Mouse (Mus musculus): ENCODE data around the gene Zrsr2. TPM values are rescaled to one million over a fixed set of nuclear protein-coding genes. Genes with fewer than 3 reads are reported as not detected.

The Zrsr2 gene
- polyA plus RNA-seq, 1 experiment from 2014 or later: 70.3 TPM

Other genes with a start within 250 kb of the Zrsr2 start
- gene Rnf138rt1, start 197.3 kb downstream of the Zrsr2 start, polyA plus RNA-seq (2016; fragmentation: Nextera tagmentation; extraction: Ambion mirVana): 0.40 and 0.58 TPM in 2 replicates
- 46.0 and 47.9 TPM in 2 replicates for gene Ap1s2, start 49.6 kb downstream of the Zrsr2 start, polyA plus RNA-seq (2016; fragmentation: Nextera tagmentation; extraction: Ambion mirVana)
- 0.24 and 0.38 TPM in 2 replicates for gene Car5b, start 69.3 kb upstream of the Zrsr2 start, polyA plus RNA-seq (2016; fragmentation: Nextera tagmentation; extraction: Ambion mirVana)
- gene Siah1b, start 117.8 kb upstream of the Zrsr2 start, polyA plus RNA-seq (2016; fragmentation: Nextera tagmentation; extraction: Ambion mirVana): 40.1 and 41.4 TPM in 2 replicates
- not detected in 2 replicates for gene Cltrn, start 130.2 kb upstream of the Zrsr2 start, polyA plus RNA-seq (2016; fragmentation: Nextera tagmentation; extraction: Ambion mirVana)
- gene Ace2, start 180.7 kb upstream of the Zrsr2 start, polyA plus RNA-seq (2016; fragmentation: Nextera tagmentation; extraction: Ambion mirVana): not detected in 2 replicates

Data from midbrain, embryonic 12.5 days (tissue).